Mouse (Mus musculus) liver, embryonic 13.5 days (tissue): ENCODE measurements around the gene Nodal. TPM values are rescaled to one million over a fixed set of nuclear protein-coding genes. Genes with fewer than 3 reads are reported as not detected.
A peak's percentile ranks its signal among the peaks of the same experiment; 100 is the strongest.
"Not testable (repeated sequence)": the region's sequence is repeated elsewhere in the genome, so short reads cannot be mapped to it uniquely, and the experiment has no call there.

Experiments used
- ATAC-seq: fragments of 200-750 bp; cut with Nextera tagmentation; 2 replicates; pipeline ENCODE4 v1.8.0; 2017; ENCODE audit warnings: low read depth, mild to moderate bottlenecking, moderate number of reproducible peaks, moderate library complexity
- DNase-seq: peaks from one replicate; pipeline ENCODE4 v3.0.0; 2022
- H3K27ac ChIP-seq: fragments of 300-500 bp; sonication (generic); 2 replicates; pipeline ENCODE4 v1.5.1; 2015; ENCODE audit warnings: moderate library complexity, mild to moderate bottlenecking, inconsistent platforms
- H3K27me3 ChIP-seq: fragments of 300-500 bp; sonication (generic); 2 replicates; pipeline ENCODE4 v1.6.1; 2015; ENCODE audit warnings: mild to moderate bottlenecking, inconsistent platforms
- H3K36me3 ChIP-seq: fragments of 300-500 bp; sonication (generic); 2 replicates; pipeline ENCODE4 v1.6.1; 2015; ENCODE audit warnings: mild to moderate bottlenecking, inconsistent platforms
- H3K4me1 ChIP-seq: fragments of 300-500 bp; sonication (generic); replicated peaks from 2 replicates; pipeline ENCODE4 v1.6.1; 2015; ENCODE audit warnings: inconsistent platforms
- H3K4me2 ChIP-seq: fragments of 300-500 bp; sonication (generic); 2 replicates; pipeline ENCODE4 v1.6.1; 2015; ENCODE audit warnings: inconsistent platforms, mild to moderate bottlenecking, moderate library complexity
- H3K4me3 ChIP-seq: fragments of 300-500 bp; sonication (generic); replicated peaks from 2 replicates; pipeline ENCODE4 v1.5.1; 2015; ENCODE audit warnings: mild to moderate bottlenecking, inconsistent platforms
- H3K9ac ChIP-seq: fragments of 300-500 bp; sonication (generic); 2 replicates; pipeline ENCODE4 v1.6.1; 2015; ENCODE audit warnings: mild to moderate bottlenecking, inconsistent platforms
- H3K9me3 ChIP-seq: fragments of 300-500 bp; sonication (generic); replicated peaks from 2 replicates; pipeline ENCODE4 v1.6.1; 2016; ENCODE audit warnings: inconsistent platforms
- WGBS: fragments of 180-500 bp; shearing (Covaris S2); methylation state at CpG from one replicate; pipeline ENCODE4 v1.1.7; 2015; ENCODE audit not compliant: insufficient replicate concordance; 5-methylcytosine and 5-hydroxymethylcytosine counted together
- polyA plus RNA-seq: library from polyadenylated mRNA; unstranded; fragments of >200 nt; fragmentation: Nextera tagmentation; extraction: Ambion mirVana; gene quantifications from 2 replicates; pipeline ENCODE4 v1.2.1, GENCODE M21; 2015

Gene Nodal
- polyA plus RNA-seq, 1 experiment from 2014 or later, result 0.46 TPM

GRCm38 (mm10) chr10:61431375-61431774 is 13.6 kb downstream of the Nodal start:
- Histone ChIP-seq H3K4me3 (no peak overlapping the region), H3K27me3 (no peaks in the 10 kb centered on the region), H3K4me2 (no peak overlapping the region), H3K27ac (no peak overlapping the region), H3K36me3 (peaks cover 67% of the 10 kb centered on the region), H3K4me1 (peaks cover 22% of the 10 kb centered on the region), H3K9ac (no peak overlapping the region), H3K9me3 (no peaks in the 10 kb centered on the region)
- no peak for DNase-seq
- ATAC-seq, result no peak
- 90% methylated on average over 9 of the region's 9 CpGs for WGBS

GRCm38 (mm10) chr10:61440202-61440800 is 22.5 kb downstream of the Nodal start:
- ATAC-seq (no peak), DNase-seq (no peak)
- Histone ChIP-seq H3K4me2 (no peak overlapping the region), H3K4me3 (no peak overlapping the region), H3K9me3 (no peaks in the 10 kb centered on the region), H3K4me1 (peaks cover 31% of the 10 kb centered on the region), H3K9ac (no peak overlapping the region), H3K27me3 (no peaks in the 10 kb centered on the region), H3K36me3 (peaks cover 49% of the 10 kb centered on the region), H3K27ac (no peak overlapping the region)
- WGBS, result 73% methylated on average over 7 of the region's 7 CpGs

- H3K9me3 ChIP-seq, result no peaks in the 10 kb centered on the region
- DNase-seq (no peak), ATAC-seq (no peak)
- H3K4me3 ChIP-seq, result no peak overlapping the region
- no peak overlapping the region for H3K4me2 ChIP-seq
- H3K27me3 ChIP-seq, result no peaks in the 10 kb centered on the region
- H3K27ac ChIP-seq, result no peak overlapping the region
- WGBS, result 54% methylated on average over 6 of the region's 6 CpGs
- H3K4me1 ChIP-seq, result peaks cover 61% of the 10 kb centered on the region
- H3K36me3 ChIP-seq, result peaks cover 59% of the 10 kb centered on the region
- no peak overlapping the region for H3K9ac ChIP-seq
Observed at GRCm38 (mm10) chr10:61443456-61443855, 25.7 kb downstream of the Nodal start.

- no peak for DNase-seq
- H3K4me1 ChIP-seq, result peaks cover 65% of the 10 kb centered on the region
- no peak overlapping the region for H3K4me2 ChIP-seq
- no peak overlapping the region; the same call in 1 of the 2 replicates for H3K27ac ChIP-seq
- H3K9me3 ChIP-seq, result no peaks in the 10 kb centered on the region
- no peaks in the 10 kb centered on the region for H3K27me3 ChIP-seq
- 69% methylated on average over 1 of the region's 1 CpGs for WGBS
- H3K9ac ChIP-seq, result no peak overlapping the region
- peaks cover 63% of the 10 kb centered on the region for H3K36me3 ChIP-seq
- no peak for ATAC-seq
- no peak overlapping the region for H3K4me3 ChIP-seq
Observed at GRCm38 (mm10) chr10:61443876-61444275, 26.1 kb downstream of the Nodal start.

- H3K36me3 ChIP-seq, result peaks cover 72% of the 10 kb centered on the region
- ATAC-seq (no peak), DNase-seq (no peak)
- no peak overlapping the region for H3K9ac ChIP-seq
- no peak overlapping the region for H3K4me2 ChIP-seq
- H3K27ac ChIP-seq, result no peak overlapping the region
- H3K27me3 ChIP-seq, result no peaks in the 10 kb centered on the region
- H3K4me3 ChIP-seq, result no peak overlapping the region
- WGBS, result 77% methylated on average over 3 of the region's 3 CpGs
- H3K9me3 ChIP-seq, result no peaks in the 10 kb centered on the region
- peaks cover 76% of the 10 kb centered on the region for H3K4me1 ChIP-seq
Observed at GRCm38 (mm10) chr10:61445016-61445415, 27.2 kb downstream of the Nodal start.

GRCm38 (mm10) chr10:61447581-61448353 is 30.0 kb downstream of the Nodal start:
- no peak for ATAC-seq

GRCm38 (mm10) chr10:61448834-61449233 is 31.1 kb downstream of the Nodal start:
- Histone ChIP-seq H3K27me3 (no peaks in the 10 kb centered on the region), H3K9me3 (no peaks in the 10 kb centered on the region), H3K27ac (peak overlapping the region; percentile 24; the same call in 1 of the 2 replicates), H3K4me2 (peak overlapping the region; percentile 87), H3K9ac (peak overlapping the region; percentile 39; the same call in 1 of the 2 replicates), H3K4me3 (peak overlapping the region; percentile 90), H3K4me1 (peaks cover 75% of the 10 kb centered on the region), H3K36me3 (peaks cover 46% of the 10 kb centered on the region)
- DNase-seq (no peak), ATAC-seq (no peak)
- 41% methylated on average over 3 of the region's 3 CpGs for WGBS

More at GRCm38 (mm10) chr10:61447581-61448353, 30.0 kb downstream of the Nodal start:
- peak overlapping the region; percentile 19; the same call in 1 of the 2 replicates for H3K9ac ChIP-seq
- no peak for DNase-seq
- peak overlapping the region; percentile 6; the same call in 1 of the 2 replicates for H3K4me2 ChIP-seq
- H3K9me3 ChIP-seq, result no peaks in the 10 kb centered on the region
- no peak overlapping the region for H3K4me3 ChIP-seq
- H3K27me3 ChIP-seq, result no peaks in the 10 kb centered on the region
- WGBS, result 77% methylated on average over 10 of the region's 10 CpGs
- H3K27ac ChIP-seq, result peak overlapping the region; percentile 48; the same call in 1 of the 2 replicates
- H3K4me1 ChIP-seq, result peaks cover 85% of the 10 kb centered on the region
- H3K36me3 ChIP-seq, result peaks cover 56% of the 10 kb centered on the region

- Histone ChIP-seq H3K27me3 (no peaks in the 10 kb centered on the region), H3K36me3 (peaks cover 40% of the 10 kb centered on the region), H3K4me3 (peak overlapping the region; percentile 90), H3K27ac (peak overlapping the region; percentile 93), H3K9ac (peak overlapping the region; percentile 95), H3K9me3 (no peaks in the 10 kb centered on the region), H3K4me2 (peak overlapping the region; percentile 87), H3K4me1 (peaks cover 50% of the 10 kb centered on the region)
- peak; percentile 47 for ATAC-seq
- WGBS, result under 1% methylated on average over 8 of the region's 8 CpGs
- peak; percentile 50 for DNase-seq
Observed at GRCm38 (mm10) chr10:61451463-61451930, 33.7 kb downstream of the Nodal start.

GRCm38 (mm10) chr10:61451931-61452617 is 34.3 kb downstream of the Nodal start:
- peak overlapping the region; percentile 95 for H3K9ac ChIP-seq
- peak overlapping the region; percentile 90 for H3K4me3 ChIP-seq
- H3K4me1 ChIP-seq, result peaks cover 44% of the 10 kb centered on the region
- H3K36me3 ChIP-seq, result peaks cover 34% of the 10 kb centered on the region
- DNase-seq (peak; percentile 47), ATAC-seq (peak; percentile 46)
- no peaks in the 10 kb centered on the region for H3K27me3 ChIP-seq
- peak overlapping the region; percentile 93 for H3K27ac ChIP-seq
- no peaks in the 10 kb centered on the region for H3K9me3 ChIP-seq
- peak overlapping the region; percentile 87 for H3K4me2 ChIP-seq
- under 1% methylated on average over 59 of the region's 62 CpGs for WGBS

- DNase-seq (peak; percentile 98), ATAC-seq (peak; percentile 95)
- Histone ChIP-seq H3K9ac (peak within 1 kb of the TSS; percentile 95), H3K27me3 (no peaks in the 10 kb centered on the region), H3K36me3 (peaks cover 28% of the 10 kb centered on the region), H3K4me3 (peak within 1 kb of the TSS; percentile 90), H3K27ac (peak within 1 kb of the TSS; percentile 93), H3K9me3 (no peaks in the 10 kb centered on the region), H3K4me2 (peak within 1 kb of the TSS; percentile 87), H3K4me1 (peaks cover 39% of the 10 kb centered on the region)
- under 1% methylated on average over 36 of the region's 36 CpGs for WGBS
Observed at GRCm38 (mm10) chr10:61452645-61453044, 34.9 kb downstream of the Nodal start, which contains the start of gene Eif4ebp2. TSS of gene Eif4ebp2 (minus strand) at chr10:61452661.

- DNase-seq, H3K4me2 ChIP-seq, H3K27me3 ChIP-seq, ATAC-seq, H3K9me3 ChIP-seq, H3K4me3 ChIP-seq, H3K9ac ChIP-seq: not testable (repeated sequence)
- peaks cover 33% of the 10 kb centered on the region for H3K4me1 ChIP-seq
- peak overlapping the region; percentile 47; the same call in 1 of the 2 replicates for H3K27ac ChIP-seq
- H3K36me3 ChIP-seq, result peaks cover 23% of the 10 kb centered on the region
- WGBS, result 47% methylated on average over 3 of the region's 3 CpGs
Observed at GRCm38 (mm10) chr10:61453171-61453570, 35.4 kb downstream of the Nodal start.
